Mouse (Mus musculus): ENCODE data around the gene Reep3.

Gene Reep3

DNA sequence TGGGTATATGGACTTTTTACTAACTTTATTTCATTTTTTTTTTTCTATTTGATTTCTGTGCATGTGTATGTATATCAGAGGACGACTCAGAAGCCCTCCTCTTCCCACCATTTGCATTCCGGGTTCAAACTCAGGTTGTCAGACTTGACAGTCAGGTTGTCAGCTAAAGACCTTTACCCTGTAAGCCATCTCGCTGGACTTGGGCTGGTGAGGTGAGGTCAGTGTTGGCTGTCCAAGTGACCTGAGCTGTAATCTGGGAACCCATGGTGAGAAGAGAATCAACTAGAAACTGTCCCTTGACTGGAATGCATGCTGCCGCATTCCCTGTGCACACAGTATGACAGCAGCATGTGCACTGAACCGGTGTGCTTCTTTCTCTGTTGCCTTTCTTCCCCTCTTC, 12.9 kb upstream of the Reep3 start:
- no peak for DNase-seq (ENCODE audit: low spot score)

GRCm38 (mm10) chr10:67108096-67108495, 11.4 kb upstream of the Reep3 start:
- no peak for DNase-seq (ENCODE audit: low spot score)

DNA sequence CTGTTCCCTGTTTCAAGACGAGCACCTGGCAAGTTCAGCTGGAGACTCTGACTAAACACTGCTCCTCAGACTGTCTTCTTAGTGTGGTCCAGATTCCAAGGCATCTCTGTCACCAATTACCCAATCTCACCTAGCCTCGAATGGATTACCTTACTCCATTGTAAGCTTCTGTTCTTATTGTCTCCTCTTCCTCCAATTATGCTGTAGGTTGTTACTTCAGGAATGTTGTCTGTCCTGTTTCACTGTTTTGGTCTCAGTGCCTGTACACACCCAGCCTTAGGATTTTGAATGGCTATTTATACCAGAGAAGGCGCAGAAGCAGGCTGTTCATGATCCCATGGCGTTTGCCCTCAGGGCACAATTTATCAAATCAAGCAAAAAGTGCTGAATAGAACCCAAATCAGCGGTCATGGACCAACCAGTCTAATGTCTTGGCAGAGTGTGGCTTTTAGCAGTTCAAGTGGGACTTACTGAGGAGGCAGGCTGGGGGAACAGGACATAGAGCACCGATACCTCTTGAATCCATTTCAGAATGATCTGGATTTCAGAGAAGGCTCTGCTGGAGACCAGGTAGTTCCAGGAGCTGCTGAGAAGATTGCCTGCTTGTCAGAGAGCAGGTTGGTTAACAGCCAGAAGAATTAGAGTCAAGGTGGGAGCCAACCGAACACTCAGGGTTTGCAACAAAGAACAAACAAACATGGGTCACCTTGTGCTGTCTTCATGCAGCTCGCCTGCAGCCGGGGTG, 10.4 kb upstream of the Reep3 start:
- DNase-seq (ENCODE audit: low spot score), result no peak

DNA sequence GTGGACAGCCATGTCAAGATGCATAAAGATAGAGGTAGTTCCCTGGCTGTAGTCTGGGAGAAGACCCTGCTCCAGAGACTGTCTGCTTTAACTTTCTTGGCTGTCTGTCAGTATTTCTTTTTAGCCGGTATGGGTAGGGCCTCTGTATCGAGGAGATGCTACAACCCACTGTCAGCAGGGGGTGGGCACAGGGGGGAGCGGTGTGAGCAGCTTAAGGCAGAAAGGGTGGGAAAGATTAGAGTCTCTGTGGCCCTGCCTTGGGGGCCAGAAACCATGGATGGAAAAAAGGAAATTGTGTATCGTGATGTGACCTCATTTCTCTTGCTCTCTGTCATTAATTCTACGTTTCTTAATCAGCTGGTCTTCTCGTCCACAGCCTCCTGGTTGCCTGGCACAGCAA, 9.7 kb upstream of the Reep3 start:
- no peak for DNase-seq (ENCODE audit: low spot score)

DNA sequence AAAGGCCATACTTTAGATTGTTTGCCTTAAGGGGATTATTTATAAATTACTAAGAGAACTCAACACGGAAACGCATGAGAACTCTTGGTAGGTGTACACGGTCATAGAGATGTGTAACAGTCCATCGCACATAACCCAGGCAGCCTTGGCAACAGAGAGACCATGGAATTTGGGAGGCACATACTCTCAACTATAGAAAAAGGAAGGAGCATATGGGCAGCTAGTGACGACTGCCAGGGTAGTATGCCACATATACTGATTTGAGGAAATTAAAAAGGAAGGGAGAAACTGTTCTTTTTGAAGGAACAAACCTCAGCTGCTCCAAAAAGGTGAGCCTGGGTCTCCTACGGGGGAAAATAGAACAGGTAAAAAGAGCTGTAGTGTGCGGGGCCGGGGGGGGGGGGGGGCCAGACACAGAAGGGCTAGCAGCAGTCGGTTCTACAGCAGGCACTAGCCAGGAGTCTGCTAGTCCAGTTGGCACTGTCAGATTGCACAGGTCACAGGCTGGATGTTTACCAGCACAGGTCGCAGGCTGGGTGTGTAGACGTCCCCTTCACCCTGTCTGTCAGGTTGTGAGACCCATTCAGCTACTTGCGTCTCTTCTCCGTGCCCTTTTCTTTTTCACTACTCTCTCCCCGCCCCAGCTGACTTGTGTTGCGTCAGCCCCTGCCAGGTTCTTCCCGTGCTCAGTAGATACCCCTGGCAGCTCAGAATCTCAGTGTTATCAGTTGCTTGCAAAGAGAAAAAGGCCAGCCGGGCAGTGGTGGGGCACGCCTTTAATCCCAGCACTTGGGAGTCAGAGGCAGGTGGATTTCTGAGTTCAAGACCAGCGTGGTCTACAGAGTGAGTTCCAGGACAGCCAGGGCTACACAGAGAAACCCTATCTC, 8.8 kb upstream of the Reep3 start:
- DNase-seq (ENCODE audit: low spot score), result no peak

DNA sequence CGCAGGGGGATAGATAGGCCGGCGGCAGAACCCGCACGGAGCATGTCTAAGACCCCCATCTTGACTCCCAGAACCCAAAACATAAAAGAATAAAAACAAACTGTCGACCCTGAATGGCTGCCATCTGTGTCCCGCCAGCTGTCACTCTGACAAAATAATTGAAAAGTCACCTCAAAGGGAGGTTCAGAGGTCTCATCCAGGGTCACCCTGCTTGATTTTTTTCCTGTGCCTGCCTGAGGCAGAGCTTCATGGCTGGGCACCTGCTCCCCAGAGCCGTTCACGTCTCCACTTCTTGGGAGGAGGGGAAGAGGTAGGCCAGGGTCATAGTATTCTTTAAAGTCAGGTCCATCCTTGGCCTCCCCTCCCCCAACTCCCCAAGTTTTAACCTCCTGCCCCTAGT, 7.8 kb upstream of the Reep3 start:
- DNase-seq (ENCODE audit: low spot score), result no peak

GRCm38 (mm10) chr10:67100831-67101251, 4.1 kb upstream of the Reep3 start:
- DNase-seq (ENCODE audit: low spot score), result no peak

DNA sequence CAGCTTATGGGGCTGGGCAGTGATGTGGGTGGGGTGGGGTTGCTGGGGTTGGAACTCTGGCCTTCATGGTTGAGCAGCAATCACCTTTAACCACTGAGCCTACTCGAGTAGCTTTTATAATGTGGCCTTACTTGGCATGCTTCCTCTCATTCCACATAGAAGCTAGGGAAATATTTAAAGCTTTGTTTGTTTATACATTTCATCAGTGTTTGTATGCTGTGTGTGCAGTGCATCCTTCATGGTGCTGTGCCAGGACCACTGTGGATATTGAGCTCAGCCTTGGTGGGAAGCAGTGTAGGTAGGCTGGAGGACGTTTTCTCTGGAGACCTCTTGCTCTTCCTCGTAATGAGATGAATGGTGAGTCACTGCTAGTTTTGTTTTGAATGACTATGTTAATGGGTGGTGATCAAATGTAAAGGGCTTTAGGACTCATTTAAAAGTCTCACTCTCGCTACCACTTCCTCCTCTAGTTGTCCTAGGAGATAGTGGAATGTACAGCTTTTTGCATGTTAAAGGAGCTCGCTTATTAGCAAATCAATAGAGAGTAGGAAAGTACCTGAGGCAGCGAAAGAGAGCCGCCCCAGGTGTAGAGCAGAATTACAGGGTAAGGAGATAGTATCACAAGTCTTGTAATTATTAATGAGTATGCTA, 3.4 kb upstream of the Reep3 start:
- DNase-seq (ENCODE audit: low spot score), result no peak

- DNase-seq (ENCODE audit: low spot score), result no peak
Observed at GRCm38 (mm10) chr10:67099183-67099929, 2.6 kb upstream of the Reep3 start.

DNA sequence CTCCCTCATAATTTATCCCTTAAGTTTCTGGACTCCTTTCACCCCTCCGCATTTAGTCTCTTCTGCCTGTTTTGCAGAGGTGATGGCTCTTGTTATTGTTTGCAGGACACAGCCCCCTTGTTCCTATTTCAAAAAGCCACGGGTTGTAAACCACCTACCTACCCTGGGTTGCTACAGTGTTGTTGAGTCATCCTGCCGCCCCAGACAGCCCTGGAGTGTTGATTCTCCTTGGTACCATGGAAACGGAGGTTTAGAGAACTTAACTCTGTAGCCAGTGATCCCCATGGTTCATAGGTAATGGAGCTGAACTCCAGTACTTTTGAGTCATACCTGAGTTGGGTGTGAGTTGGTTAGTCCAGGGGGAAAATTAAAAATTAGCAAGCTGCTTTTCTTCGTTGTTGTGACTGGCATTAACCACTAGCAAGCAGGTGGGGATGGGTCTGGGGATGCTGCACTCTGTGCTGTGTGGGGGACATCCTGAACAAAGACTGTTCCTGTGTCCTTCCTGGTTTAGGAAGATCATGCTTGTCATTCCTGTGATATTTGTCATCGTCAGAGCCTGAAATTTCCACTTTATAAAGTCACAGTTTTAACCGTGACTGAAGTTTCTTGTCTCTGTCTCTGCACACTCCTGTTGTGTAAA, 1.8 kb upstream of the Reep3 start:
- no peak for DNase-seq (ENCODE audit: low spot score)

GRCm38 (mm10) chr10:67097437-67098150, 849 bp upstream of the Reep3 start:
- DNase-seq (ENCODE audit: low spot score), result no peak

GRCm38 (mm10) chr10:67095798-67096620, 736 bp downstream of the Reep3 start, which contains the start of gene Jmjd1c:
Jmjd1c (plus strand) TSS chr10:67096125.
- no peak for DNase-seq (ENCODE audit: low spot score)

GRCm38 (mm10) chr10:67094922-67095321, 1.8 kb downstream of the Reep3 start:
- DNase-seq (ENCODE audit: low spot score), result no peak

- no peak for DNase-seq (ENCODE audit: low spot score)
Observed at GRCm38 (mm10) chr10:67090611-67091010, 6.1 kb downstream of the Reep3 start.

GRCm38 (mm10) chr10:67087447-67088226, 9.1 kb downstream of the Reep3 start:
- no peak for DNase-seq (ENCODE audit: low spot score)

DNA sequence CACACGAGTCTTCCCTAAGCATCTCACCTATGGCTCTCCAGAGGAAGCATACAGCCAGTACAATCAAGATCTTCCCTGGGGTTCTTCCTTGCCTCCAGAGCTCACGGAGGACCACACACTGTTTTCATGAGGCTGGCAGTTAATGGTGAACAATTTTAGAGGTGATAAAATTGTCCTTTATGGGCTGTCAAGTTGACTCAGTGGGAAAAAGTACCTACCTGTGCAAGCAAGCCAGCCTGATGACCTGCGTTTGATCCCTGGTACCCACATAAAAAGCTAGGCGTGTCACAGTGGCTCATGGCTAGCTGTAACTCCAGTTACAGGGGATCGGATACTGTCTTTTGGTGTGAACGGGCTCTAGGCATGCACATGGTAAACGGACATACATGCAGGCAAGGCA, 10.8 kb downstream of the Reep3 start:
- DNase-seq (ENCODE audit: low spot score), result no peak

- no peak for DNase-seq (ENCODE audit: low spot score)
Observed at GRCm38 (mm10) chr10:67085124-67085523, 11.6 kb downstream of the Reep3 start.

- no peak for DNase-seq (ENCODE audit: low spot score)
Observed at GRCm38 (mm10) chr10:67083446-67084166, 13.1 kb downstream of the Reep3 start.
